Mouse (Mus musculus) midbrain, embryonic 16.5 days (tissue): ENCODE data around the gene Eps15l1. TPM values are rescaled to one million over a fixed set of nuclear protein-coding genes. Genes with fewer than 3 reads are reported as not detected.

Experiments
- ATAC-seq: fragments of 200-750 bp; cut with Nextera tagmentation; 2 replicates; pipeline ENCODE4 v1.8.0; 2017; ENCODE audit warnings: moderate TSS enrichment
- H3K27ac ChIP-seq: fragments of 300-500 bp; sonication (generic); 2 replicates; pipeline ENCODE4 v1.5.1; 2014; ENCODE audit warnings: mild to moderate bottlenecking, low read length, mixed read lengths
- H3K27me3 ChIP-seq: fragments of 300-500 bp; sonication (generic); 2 replicates; pipeline ENCODE4 v1.6.1; 2014; ENCODE audit warnings: low read depth, low read length, mixed read lengths; ENCODE audit not compliant: control insufficient read depth, insufficient read depth
- H3K36me3 ChIP-seq: fragments of 300-500 bp; sonication (generic); 2 replicates; pipeline ENCODE4 v1.6.1; 2014; ENCODE audit warnings: mild to moderate bottlenecking, low read length, moderate library complexity, mixed read lengths; ENCODE audit not compliant: control insufficient read depth, insufficient read depth
- H3K4me1 ChIP-seq: fragments of 300-500 bp; sonication (generic); 2 replicates; pipeline ENCODE4 v1.6.1; 2014; ENCODE audit warnings: mild to moderate bottlenecking, low read length, mixed read lengths; ENCODE audit not compliant: control insufficient read depth, insufficient read depth
- H3K4me2 ChIP-seq: fragments of 300-500 bp; sonication (generic); 2 replicates; pipeline ENCODE4 v1.6.1; 2014; ENCODE audit warnings: mild to moderate bottlenecking, low read length, mixed read lengths
- H3K4me3 ChIP-seq: fragments of 300-500 bp; sonication (generic); 2 replicates; pipeline ENCODE4 v1.5.1; 2014; ENCODE audit warnings: low read depth, mild to moderate bottlenecking, low read length, moderate library complexity, mixed read lengths
- H3K9ac ChIP-seq: fragments of 300-500 bp; sonication (generic); 2 replicates; pipeline ENCODE4 v1.6.1; 2014; ENCODE audit warnings: low read depth, low read length, mixed read lengths
- H3K9me3 ChIP-seq: fragments of 300-500 bp; sonication (generic); replicated peaks from 2 replicates; pipeline ENCODE4 v1.6.1; 2014; ENCODE audit warnings: mild to moderate bottlenecking, low read length, mixed read lengths; ENCODE audit not compliant: control insufficient read depth, poor library complexity, severe bottlenecking
- WGBS: fragments of 180-500 bp; shearing (Covaris S2); extraction: QIAGEN DNeasy Blood & Tissue Kit; methylation state at CpG from one replicate; pipeline ENCODE4 v1.1.7; 2014; 5-methylcytosine and 5-hydroxymethylcytosine counted together
- polyA plus RNA-seq: library from polyadenylated mRNA; unstranded; fragments of >200 nt; fragmentation: Nextera tagmentation; extraction: Ambion mirVana; gene quantifications from 2 replicates; pipeline ENCODE4 v1.2.1, GENCODE M21; 2015

The Eps15l1 gene
- polyA plus RNA-seq, 1 experiment from 2014 or later, result 56.4 TPM

GRCm38 (mm10) chr8:72420571-72421361, 494 bp downstream of the Eps15l1 start:
- Histone ChIP-seq H3K4me1 (peaks cover 42% of the 10 kb centered on the region), H3K27me3 (no peaks in the 10 kb centered on the region), H3K36me3 (no peaks in the 10 kb centered on the region), H3K4me3 (peak overlapping the region; percentile 69), H3K4me2 (peak overlapping the region; percentile 77), H3K27ac (peak overlapping the region; percentile 81), H3K9ac (peak overlapping the region; percentile 86), H3K9me3 (no peaks in the 10 kb centered on the region)
- 2% methylated on average over 58 of the region's 73 CpGs for WGBS
- ATAC-seq, result peak; percentile 85

- Histone ChIP-seq H3K27ac (no peak overlapping the region), H3K9me3 (no peaks in the 10 kb centered on the region), H3K4me2 (no peak overlapping the region)
Observed at GRCm38 (mm10) chr8:72418073-72418472, 3.2 kb downstream of the Eps15l1 start.

GRCm38 (mm10) chr8:72415252-72415651, 6.0 kb downstream of the Eps15l1 start:
- no peaks in the 10 kb centered on the region for H3K36me3 ChIP-seq
- no peak overlapping the region for H3K27ac ChIP-seq
- no peak for ATAC-seq
- no peak overlapping the region for H3K4me3 ChIP-seq
- no peak overlapping the region for H3K4me2 ChIP-seq
- H3K27me3 ChIP-seq, result no peaks in the 10 kb centered on the region
- H3K9me3 ChIP-seq, result no peaks in the 10 kb centered on the region
- 85% methylated on average over 2 of the region's 2 CpGs for WGBS
- H3K9ac ChIP-seq, result no peak overlapping the region
- H3K4me1 ChIP-seq, result peaks cover 37% of the 10 kb centered on the region

More at GRCm38 (mm10) chr8:72418073-72418472, 3.2 kb downstream of the Eps15l1 start:
- Histone ChIP-seq H3K4me3 (no peak overlapping the region), H3K4me1 (peaks cover 42% of the 10 kb centered on the region), H3K9ac (no peak overlapping the region), H3K27me3 (no peaks in the 10 kb centered on the region), H3K36me3 (no peaks in the 10 kb centered on the region)
- no peak for ATAC-seq
- 99% methylated on average over 4 of the region's 4 CpGs for WGBS

- ATAC-seq, result no peak
- H3K4me1 ChIP-seq, result peaks cover 23% of the 10 kb centered on the region
- H3K27me3 ChIP-seq, result no peaks in the 10 kb centered on the region
- H3K4me3 ChIP-seq, result no peak overlapping the region
- no peak overlapping the region for H3K27ac ChIP-seq
- H3K36me3 ChIP-seq, result no peaks in the 10 kb centered on the region
- H3K9ac ChIP-seq, result no peak overlapping the region
- H3K4me2 ChIP-seq, result no peak overlapping the region
- WGBS, result 92% methylated on average over 7 of the region's 7 CpGs
- no peaks in the 10 kb centered on the region for H3K9me3 ChIP-seq
Observed at GRCm38 (mm10) chr8:72413839-72414238, 7.4 kb downstream of the Eps15l1 start.

GRCm38 (mm10) chr8:72409443-72409842, 11.8 kb downstream of the Eps15l1 start:
- H3K4me2 ChIP-seq, result no peak overlapping the region
- WGBS, result 50% methylated on average over 3 of the region's 3 CpGs
- no peaks in the 10 kb centered on the region for H3K36me3 ChIP-seq
- H3K9me3 ChIP-seq, result no peaks in the 10 kb centered on the region
- H3K27me3 ChIP-seq, result no peaks in the 10 kb centered on the region
- H3K4me1 ChIP-seq, result no peaks in the 10 kb centered on the region
- no peak for ATAC-seq
- H3K4me3 ChIP-seq, result no peak overlapping the region
- no peak overlapping the region for H3K9ac ChIP-seq
- H3K27ac ChIP-seq, result no peak overlapping the region

- ATAC-seq, result no peak
- H3K4me3 ChIP-seq, result no peak overlapping the region
- H3K9me3 ChIP-seq, result no peaks in the 10 kb centered on the region
- no peak overlapping the region for H3K4me2 ChIP-seq
- no peak overlapping the region for H3K9ac ChIP-seq
- no peaks in the 10 kb centered on the region for H3K4me1 ChIP-seq
- H3K36me3 ChIP-seq, result no peaks in the 10 kb centered on the region
- 78% methylated on average over 1 of the region's 1 CpGs for WGBS
- H3K27me3 ChIP-seq, result no peaks in the 10 kb centered on the region
- no peak overlapping the region for H3K27ac ChIP-seq
Observed at GRCm38 (mm10) chr8:72407878-72408277, 13.4 kb downstream of the Eps15l1 start.

- no peaks in the 10 kb centered on the region for H3K9me3 ChIP-seq
- 97% methylated on average over 3 of the region's 3 CpGs for WGBS
- peaks cover 5% of the 10 kb centered on the region; the same call in 1 of the 2 replicates for H3K36me3 ChIP-seq
- no peak overlapping the region for H3K9ac ChIP-seq
- no peaks in the 10 kb centered on the region for H3K4me1 ChIP-seq
- no peak overlapping the region for H3K4me2 ChIP-seq
- no peak overlapping the region for H3K4me3 ChIP-seq
- no peaks in the 10 kb centered on the region for H3K27me3 ChIP-seq
- ATAC-seq, result no peak
- no peak overlapping the region for H3K27ac ChIP-seq
Observed at GRCm38 (mm10) chr8:72402981-72403380, 18.3 kb downstream of the Eps15l1 start.

- 95% methylated on average over 1 of the region's 1 CpGs for WGBS
Observed at GRCm38 (mm10) chr8:72401381-72401780, 19.9 kb downstream of the Eps15l1 start.

GRCm38 (mm10) chr8:72385737-72386136, 35.5 kb downstream of the Eps15l1 start:
- no peak overlapping the region for H3K9ac ChIP-seq
- no peak overlapping the region for H3K27ac ChIP-seq
- H3K27me3 ChIP-seq, result no peaks in the 10 kb centered on the region
- no peak for ATAC-seq
- no peak overlapping the region for H3K4me2 ChIP-seq
- H3K4me1 ChIP-seq, result no peaks in the 10 kb centered on the region
- no peak overlapping the region for H3K4me3 ChIP-seq
- no peaks in the 10 kb centered on the region for H3K9me3 ChIP-seq
- H3K36me3 ChIP-seq, result peaks cover 53% of the 10 kb centered on the region
- 99% methylated on average over 2 of the region's 2 CpGs for WGBS

More at GRCm38 (mm10) chr8:72401381-72401780, 19.9 kb downstream of the Eps15l1 start:
- H3K9me3 ChIP-seq, result no peaks in the 10 kb centered on the region
- no peaks in the 10 kb centered on the region for H3K4me1 ChIP-seq
- no peak overlapping the region for H3K27ac ChIP-seq
- H3K4me2 ChIP-seq, result no peak overlapping the region
- H3K4me3 ChIP-seq, result no peak overlapping the region
- peaks cover 5% of the 10 kb centered on the region; the same call in 1 of the 2 replicates for H3K36me3 ChIP-seq
- no peaks in the 10 kb centered on the region for H3K27me3 ChIP-seq
- H3K9ac ChIP-seq, result no peak overlapping the region
- no peak for ATAC-seq
